Mouse (Mus musculus): ENCODE results near the gene Gm30302.

DNA sequence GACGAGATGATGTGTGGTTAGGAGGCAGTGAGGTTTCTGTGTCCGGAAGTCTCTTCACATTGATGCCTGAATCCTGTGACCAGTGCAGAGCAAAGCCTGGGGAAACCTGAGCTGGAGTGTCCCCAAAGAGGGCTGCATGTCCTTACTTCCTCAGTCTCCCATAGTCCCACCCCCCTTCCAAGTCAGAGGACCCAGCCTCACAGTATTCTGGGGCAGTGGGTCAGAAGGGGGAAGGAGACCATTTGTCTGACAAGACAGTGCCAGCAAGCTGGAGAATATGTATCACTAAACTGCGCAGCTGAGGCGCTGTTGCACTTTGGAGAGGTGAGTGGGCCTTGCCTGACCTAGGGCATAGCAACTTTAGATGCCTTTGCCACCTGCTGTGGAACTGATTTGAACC lies 26.5 kb upstream of the Gm30302 start:
- TF ChIP-seq EP300 (IDR thresholded peaks at IDR 0.05; ENCODE audit: low read depth) (no peak), CTCF (IDR thresholded peaks at IDR 0.05; ENCODE audit: low read depth) (no peak)

All from heart, postnatal 0 days (tissue).